Mouse (Mus musculus) adrenal gland, postnatal 4 days (tissue): ENCODE results near the gene Nrros. TPM values are rescaled to one million over a fixed set of nuclear protein-coding genes. Genes with fewer than 3 reads are reported as not detected.

ENCODE experiments used
- DNase-seq, 2 experiments: peaks; one replicate each; pipeline ENCODE4 v3.0.0; 2021 to 2022; ENCODE audit warnings: low spot score in 2 of 2, mixed read lengths in 2 of 2
- long read RNA-seq, 2 experiments: library from polyadenylated mRNA; stranded (forward); transcript quantifications; one replicate each; pipeline ENCODE4 v2.0.0; 2021
- total RNA-seq, 2 experiments: library from RNA; stranded (reverse); gene quantifications; 2 replicates each; pipeline ENCODE4 v1.2.3; 2021

Nrros gene
- 10 to 100 TPM; 12.3 to 13.7 TPM for total RNA-seq
- long read RNA-seq, experiment 1, transcript Nrros-201 (3 exons, 2,548 nt): major isoform, 12 of 15 reads
- long read RNA-seq, experiment 1, partial matches to known transcripts: 0 of 15 reads
- long read RNA-seq, experiment 1, other reads (novel, unspliced or antisense): 1 of 15 reads
- long read RNA-seq, experiment 2, transcript Nrros-201 (3 exons, 2,548 nt): major isoform, 26 of 40 reads
- long read RNA-seq, experiment 2, partial matches to known transcripts: 1 of 40 reads
- long read RNA-seq, experiment 2, other reads (novel, unspliced or antisense): 4 of 40 reads

DNA sequence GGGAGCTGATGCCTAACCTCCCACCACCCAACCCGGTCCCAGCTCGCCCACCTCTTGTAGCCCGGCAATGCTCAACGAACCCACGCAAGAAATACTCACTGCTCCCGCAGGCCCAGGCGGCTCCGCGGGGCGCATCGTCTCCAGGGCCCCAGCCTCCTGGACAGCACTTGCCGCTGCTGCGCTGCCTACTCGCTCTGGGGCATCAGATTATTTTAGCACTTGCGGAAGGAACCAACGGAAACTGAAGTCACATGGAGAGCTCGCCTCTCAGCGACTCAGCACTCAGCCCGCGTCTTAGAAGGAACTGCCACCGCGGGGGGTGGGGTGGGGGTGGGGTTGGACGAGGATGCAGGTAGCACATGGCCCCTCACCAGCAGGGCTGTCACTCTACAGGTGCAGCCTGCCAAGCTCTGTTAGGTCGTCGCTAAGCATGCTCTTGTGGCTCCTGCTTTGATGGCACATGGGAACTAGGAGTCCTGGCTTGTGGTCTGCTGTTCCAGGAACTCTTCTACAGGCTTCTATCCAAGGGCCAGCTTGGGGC lies at the start of gene Nrros:
Gene Nrros, minus strand, starts transcription at position 314 of the 541 bp plus-strand sequence.
- DNase-seq: no peak

DNA sequence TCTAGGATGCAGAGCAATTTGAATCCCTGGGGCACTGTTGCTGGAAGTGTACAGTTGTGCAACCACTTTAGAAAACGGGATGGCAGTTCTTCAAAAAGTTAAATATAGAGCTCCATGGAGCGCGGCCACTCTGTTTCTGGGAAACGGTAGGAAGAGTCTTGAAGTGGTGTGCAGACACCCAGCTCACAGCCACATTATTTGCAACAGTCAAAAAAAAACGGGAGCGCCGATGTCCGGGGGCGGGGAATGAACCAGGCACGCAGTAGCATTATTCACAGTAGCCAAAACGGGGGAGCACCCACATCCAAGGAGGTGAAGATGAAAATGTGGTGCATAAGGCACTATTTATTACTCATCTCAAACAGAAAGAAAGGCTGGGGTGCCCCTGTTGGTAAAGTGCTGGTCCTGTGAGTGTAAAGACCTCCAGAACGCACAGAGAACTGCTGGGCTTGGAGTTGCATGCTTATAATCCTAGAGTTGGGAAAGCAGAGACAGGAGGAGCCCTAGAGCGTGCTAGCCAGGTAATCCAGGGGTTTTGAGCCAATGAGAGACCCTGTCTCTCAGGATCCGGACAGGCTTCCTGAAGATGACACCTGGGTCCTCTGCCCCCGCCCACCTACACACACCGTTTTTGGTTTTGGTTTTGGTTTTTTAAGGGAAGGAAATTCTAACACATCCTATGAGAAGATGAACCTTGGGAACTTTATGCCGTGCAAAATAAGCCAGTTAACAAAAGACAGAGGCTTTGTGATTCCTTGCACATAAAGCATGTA lies 49.6 kb upstream of the Nrros start:
- DNase-seq: no peak

DNA sequence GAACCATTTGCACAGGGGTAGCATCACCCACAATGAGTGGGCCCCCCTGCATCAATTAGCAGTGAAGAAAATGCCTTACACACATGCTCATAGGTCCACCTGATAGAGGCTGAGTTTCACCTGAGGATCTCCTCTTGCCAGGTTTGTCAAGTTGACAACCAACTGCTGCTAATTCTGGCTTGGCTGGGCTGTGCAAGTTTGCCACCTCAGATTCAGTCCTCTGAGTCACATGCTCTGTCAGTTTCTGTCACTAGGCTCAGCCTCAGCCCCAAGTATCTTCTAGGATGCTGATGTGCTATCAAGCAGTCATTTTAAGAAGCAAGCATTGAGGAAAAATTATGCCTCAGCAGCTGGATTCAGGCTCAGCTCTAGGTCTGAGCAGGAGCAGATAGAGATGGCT lies 48.8 kb upstream of the Nrros start:
- DNase-seq: no peak

DNA sequence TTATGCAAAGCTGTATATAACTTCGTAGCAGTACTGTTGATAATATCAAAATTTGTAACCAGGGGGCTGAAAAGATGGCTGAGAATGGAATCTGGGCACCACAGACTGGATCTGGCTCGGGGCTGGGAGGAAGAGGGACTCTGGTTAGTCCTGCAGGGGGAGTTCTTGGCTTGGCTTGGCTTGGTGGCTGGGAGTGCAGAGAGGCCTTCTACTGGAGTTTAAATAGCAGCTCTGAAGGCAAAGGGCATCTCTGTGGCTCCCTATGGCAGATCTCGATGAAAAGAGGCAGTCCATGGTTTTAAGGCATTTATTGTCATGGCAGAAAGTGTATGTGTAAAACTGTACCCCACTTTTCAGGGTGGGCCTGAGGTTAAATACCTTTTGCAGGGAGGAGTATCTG lies 39.5 kb upstream of the Nrros start:
- no peak for DNase-seq

DNA sequence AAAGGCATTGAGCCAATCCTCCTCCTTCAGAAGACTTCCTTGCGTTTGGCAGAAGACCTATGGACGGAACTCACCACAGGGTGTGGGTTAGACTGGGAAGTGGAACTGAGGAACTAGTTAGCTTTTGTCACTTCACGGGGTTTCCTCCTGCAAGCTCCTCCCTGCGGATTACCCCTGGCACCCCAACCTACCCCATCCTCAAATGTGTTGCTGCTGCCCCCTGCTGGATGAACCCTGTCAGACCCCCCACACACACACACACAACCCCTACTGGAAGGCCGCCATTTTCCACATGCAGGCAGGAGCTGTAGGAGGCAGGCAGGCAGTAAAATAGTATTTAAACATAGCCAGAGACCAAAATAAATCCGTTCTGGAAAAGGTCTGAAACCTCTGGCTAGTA lies 37.3 kb upstream of the Nrros start:
- peak in 1 of 2 experiments; percentile 55 for DNase-seq

DNA sequence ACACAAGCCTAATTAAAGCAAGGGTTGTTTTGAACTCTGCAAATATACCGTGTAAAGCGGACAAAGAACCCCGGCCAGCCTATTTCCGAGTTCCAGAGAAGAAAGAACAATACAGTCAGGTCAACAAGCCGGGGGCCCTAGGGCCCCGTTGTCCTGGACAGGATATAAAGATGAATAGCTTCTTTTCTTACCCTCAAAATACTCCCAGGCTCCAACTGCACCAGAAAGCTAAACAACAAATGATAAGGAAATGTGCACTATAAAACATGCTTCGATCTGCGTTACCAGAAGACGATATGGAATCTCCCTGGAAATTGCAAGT lies 35.6 kb upstream of the Nrros start:
- no peak for DNase-seq

DNA sequence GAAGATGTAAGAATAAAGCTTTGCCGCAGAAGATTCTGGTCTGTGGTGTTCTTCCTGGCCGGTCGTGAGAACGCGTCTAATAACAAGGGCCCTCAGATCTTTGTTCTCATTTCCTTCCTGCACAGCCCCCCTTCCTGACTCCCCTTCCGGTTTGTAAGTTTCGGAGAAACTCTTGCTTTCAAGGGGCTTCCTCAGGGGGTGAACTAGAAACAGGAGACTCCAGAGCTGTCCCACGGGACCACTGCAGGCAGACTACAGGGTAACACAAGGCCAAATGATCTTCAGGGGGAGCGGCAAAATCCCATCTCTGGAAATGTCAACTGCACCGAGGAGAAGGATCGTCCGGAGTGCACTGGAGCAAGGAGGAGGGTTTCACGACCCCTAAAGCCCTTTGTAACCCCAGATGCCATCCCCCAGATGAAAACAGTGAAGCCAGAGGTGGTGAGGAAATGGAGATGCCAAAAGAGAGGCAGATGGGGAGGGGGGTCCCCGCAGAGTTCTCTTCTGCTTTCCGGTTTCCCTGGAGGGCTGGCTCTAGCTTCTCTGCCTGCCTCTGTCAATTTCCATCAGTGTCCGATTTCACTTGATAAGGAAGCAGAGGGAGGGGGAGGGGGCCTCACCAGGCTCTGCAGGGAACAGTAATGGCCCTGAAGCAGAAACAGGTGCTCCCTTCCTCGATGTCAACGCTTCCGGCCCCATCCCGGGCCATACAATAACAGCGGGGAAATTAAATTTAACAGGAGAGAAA lies 35.0 kb upstream of the Nrros start:
- DNase-seq: no peak

DNA sequence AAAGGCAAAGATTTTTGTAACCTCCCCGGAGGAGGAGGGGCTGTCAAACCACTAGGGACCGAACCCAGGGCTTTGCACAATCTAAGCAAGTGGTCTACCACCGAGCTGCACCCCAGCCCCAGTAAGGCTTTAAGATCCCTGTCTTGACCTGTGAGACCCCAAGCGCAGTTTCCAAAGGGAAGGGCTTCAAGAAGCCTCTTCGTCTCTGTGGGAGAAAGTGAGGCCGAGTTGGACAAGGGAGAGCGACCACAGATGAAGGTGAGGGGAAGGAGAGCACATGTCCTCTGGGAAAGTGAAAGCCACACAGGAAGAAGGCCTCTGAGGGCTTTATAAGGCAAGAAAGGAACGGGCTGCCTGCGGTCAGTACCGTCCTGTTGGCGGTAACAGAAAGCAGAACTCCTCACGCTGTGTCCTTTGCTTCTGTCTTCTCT lies 24.6 kb upstream of the Nrros start:
- DNase-seq: no peak

DNA sequence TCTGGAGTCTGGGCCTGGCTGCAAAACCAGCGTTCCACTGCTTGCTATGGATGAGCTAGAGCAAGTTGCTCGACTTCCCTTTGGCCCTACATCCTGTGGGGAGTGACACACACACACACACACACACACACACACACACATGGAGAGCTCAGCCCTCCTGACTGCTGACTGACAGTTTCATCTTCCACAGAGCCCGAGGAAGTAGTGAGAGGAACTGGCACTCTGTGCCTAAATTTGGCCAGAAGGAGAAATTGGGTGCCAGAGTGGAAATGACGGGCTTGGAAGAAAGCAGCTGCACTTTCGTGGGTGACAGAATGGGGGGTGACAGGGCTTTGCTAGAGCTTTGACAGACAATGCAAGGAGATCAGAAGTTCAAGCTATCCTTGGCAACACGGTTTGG lies 23.7 kb upstream of the Nrros start:
- no peak for DNase-seq

DNA sequence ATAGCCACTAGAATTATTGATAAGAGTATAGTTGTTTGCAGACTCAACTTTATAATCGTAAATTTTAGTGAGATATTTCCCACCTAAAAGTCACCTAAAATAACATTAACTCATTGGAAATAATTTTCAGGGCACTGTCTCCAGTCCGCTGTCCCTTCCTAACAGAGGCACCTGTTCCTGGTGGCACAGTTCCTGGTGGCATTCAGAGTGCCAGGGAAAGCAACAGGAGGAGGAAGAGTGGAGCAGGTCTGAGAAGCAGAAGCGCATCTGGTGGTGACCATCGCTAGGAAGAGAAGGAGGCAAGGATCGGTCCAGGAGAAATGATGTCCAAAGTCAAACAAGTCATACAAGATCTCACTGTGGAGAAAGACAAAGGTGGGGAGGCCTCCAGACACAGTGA lies 20.7 kb upstream of the Nrros start:
- no peak for DNase-seq

DNA sequence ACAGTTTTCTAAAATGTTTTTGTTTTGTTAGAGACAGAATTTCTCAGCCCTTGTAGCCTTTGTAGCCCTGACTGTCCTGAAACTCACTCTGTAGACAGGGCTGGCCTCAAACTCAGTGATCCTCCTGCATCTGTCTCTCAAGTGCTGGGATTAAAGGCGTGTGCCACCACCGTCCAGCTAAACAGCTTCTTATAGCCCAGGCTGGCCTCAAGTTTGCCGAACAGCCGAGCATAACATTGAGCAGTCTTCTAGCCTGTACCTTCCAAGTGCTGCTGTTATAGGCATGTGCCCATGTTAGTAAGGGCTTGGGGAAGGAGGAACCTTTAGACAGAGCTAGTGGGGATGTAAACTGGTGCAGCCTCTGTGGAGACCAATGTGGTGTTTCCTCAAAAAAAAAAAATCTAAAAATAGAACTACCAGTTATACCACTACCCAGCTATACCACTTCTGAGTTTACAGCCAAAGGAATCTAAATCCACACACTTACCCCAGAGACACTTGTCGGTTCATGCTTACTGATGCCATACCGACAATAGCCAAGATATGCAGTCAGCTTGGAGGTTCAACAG lies 14.0 kb upstream of the Nrros start, which contains the start of gene Bex6:
Gene Bex6, plus strand, starts transcription at position 491 of the 569 bp plus-strand sequence.
- no peak for DNase-seq

DNA sequence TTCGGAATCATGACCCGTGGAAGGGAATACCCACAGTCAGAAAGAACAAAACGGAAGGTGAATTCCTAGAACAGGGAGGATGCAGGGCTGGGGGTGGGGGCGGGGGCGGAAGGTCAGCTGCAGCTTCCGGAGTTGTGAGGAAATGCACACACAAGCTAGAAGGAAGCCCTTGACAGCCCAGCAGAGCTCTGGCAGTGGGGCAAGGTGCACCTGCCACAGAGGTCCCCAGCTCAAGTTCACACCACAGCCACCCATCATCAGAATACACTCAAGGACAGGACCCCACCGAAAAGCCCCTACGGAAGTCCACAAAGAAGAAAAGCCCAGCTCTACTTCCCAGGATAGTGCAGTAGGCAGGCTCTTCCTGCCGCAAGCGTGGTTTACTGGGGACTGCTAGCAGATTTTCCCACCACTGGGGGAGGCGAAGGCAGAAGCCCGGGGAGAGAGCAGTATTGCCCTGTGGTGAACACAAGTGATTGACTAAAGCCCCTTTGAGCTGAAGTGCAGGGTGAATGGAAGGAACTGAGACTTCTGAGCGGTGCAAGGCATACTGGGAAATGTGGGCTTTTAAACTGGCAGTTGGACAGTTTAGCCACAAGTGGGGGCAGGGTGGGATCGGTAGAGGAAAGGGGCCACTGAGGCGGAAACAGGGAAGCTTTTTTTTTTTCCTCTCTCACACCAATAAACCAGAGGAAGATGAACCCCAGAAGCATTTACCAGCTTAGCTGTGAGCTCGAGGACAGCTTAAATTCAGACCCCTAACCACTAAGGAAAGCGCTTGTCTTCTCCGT lies 11.7 kb upstream of the Nrros start:
- no peak for DNase-seq

DNA sequence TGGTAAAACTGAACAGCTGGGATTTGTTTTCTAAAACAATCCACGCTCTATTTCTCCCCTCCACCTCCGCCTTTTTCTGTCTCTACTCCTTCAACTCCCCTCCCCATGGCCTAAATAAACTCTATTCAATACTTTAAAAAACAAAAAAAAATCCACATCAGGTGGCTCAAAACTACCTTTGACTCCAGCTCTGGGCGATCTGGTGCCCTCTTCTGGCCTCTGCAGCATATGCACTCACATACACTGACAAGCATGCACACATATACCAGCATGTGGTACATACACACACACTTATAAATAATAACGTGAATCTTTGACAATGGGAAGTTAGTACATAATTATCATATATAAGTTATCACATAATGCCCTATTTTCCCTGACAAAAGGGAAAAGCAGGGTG lies 9.6 kb upstream of the Nrros start:
- DNase-seq: no peak

DNA sequence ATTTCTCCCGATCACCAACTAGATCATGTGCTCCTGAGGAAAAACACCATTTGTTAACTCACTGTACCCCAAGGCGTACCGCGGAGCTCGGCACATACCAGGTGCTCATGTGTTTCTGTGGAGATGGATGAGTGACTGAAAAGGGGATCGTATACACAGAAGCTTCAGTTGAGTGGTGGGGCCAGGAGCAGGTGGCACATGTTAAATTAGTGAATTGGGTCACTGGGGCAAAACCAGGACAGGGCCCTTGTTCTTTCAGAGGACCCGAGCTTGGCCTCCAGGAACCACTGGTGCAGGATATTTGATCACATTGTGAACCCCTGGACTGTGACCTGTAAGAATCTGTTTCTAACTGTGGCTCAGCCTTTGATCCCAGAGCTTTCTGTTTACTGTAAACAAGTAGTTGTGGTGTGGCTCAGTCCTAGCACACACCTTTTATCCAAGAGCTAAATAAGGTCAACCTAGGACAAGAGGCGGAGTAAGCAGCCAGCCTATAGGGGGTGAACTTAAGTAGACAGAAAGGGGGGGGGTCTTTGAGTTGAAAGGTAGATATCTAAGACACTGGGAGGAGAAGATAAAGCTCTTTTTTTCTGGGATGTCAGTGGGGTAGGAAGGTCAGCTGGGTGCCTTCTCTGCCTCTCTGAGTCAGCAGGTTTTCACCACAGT lies 9.1 kb upstream of the Nrros start:
- no peak for DNase-seq

DNA sequence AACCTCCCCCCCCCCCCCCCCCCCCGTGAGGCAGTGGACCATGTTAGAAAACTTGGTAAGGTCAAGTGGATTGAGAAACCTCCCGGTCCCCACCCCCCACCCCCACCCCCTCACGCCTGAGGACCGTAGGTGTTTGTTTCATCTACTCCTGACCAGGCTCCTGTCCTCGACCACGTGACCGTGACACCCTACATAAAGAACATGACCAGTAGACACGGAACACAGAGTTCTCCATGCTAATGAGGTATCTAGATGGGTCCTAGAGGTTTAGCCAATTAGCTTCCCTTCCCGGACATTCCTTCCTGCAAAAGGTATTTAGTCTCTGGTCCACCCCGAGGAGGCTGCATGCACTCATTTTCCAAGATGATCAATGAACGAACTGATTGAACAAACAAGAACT lies 8.0 kb upstream of the Nrros start:
- DNase-seq: no peak

DNA sequence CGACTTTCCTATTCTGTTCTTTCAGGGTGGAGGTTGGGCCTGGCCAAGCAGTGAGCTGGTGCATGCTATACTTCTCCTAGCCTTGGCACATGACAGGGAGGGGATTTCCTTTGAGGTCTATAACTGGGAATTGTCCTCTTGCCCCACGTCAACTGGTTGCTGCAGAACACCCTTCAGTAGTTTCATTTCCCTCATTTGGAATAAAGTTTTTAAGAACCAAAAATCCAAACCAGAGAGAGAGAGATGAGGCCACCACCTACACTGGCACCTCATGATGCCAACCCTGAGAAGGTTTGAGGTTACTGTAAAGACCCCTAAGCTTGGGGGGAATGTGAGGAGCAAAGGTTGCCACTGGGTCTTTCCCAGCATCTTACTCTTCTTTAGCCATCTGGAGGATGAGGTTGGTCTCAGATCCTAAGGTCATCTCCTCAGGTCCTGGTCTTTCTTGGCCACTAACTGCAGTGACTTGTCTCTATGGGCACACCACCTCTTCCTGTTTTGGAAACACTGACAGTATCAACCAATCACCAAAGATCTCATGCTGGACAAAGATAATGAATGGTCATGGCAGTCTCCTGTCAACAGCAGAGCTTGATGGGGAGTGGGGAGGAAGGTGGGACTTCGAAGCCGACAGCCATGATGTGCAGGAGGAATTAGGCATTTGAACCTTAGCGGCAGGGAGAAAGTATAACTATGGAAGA lies 5.8 kb upstream of the Nrros start:
- DNase-seq: no peak

DNA sequence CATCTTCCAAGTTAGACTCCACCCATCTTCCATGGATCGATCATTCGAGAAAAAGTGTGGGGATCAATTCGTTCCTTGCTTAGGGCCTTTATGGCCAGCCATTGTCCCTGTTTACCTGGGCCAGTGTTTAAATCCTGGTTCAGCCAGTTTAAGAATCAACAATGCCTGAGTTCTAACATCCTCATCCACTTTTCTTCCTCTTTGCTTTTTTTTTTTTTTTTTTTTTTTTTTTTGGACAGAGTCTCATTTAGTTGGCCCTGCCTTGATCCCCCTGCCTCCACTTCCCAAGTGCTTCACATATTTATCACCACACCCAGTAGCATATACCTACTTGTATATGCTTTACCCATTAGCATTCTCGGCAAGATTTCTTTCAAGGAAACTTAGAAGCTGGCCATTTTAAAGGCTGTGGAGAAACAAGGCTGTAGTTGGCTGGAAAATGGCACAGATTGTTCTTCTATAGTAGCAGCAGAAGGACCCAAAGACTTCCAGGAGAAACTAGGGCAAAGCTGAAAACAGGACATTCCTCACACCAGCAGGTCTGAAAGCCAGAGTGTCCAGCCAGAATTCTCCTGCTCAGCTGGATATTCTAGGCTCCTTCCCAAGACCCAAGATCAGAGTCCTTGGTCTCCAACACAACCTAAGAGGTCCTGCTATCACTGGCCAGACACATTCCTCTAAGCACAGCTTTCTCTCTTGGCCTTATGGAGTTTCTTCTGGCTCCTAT lies 2.6 kb upstream of the Nrros start:
- no peak for DNase-seq

DNA sequence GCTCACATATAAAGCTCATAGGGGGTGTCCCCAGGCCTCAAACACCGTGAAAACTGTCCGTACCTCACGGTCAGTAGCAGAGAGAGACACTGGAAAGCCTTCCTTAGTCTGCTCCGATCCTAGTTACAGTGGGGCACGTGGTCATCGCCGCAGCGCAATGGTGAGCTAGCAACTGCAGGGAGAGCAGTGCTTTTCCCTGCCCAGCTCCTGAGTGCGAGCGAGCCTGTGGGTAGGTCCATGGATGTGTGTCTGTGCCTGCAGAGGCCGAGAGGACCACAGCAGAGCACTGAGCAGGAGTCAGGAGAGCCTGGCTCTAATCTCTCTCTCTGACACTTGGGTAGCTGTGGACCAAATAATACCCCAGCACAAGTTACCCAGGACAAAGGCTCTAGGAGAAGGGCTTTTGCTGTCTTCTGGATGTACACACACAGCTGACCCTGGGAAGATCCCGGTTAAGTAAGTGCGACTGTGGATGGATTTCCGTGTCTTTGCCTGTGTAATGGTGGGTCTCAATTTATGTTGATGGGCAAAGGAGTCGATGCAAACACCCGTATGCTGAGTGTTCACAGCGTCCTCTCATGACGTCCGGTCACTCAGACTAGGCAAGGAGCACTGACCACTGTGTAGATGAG lies 882 bp downstream of the Nrros start:
- DNase-seq: no peak
